Mouse (Mus musculus): ENCODE measurements around the gene Fstl1. TPM values are rescaled to one million over a fixed set of nuclear protein-coding genes. Genes with fewer than 3 reads are reported as not detected.

The Fstl1 gene
- polyA plus RNA-seq, 2 experiments = 9.9 to 15.4 TPM

GRCm38 (mm10) chr16:37831041-37831440, 54.4 kb downstream of the Fstl1 start:
- TF ChIP-seq CTCF (IDR thresholded peaks at IDR 0.05; ENCODE audit: low read depth) (no peak), EP300 (IDR thresholded peaks at IDR 0.05; ENCODE audit: low read depth) (no peak)
- Histone ChIP-seq H3K4me2 (ENCODE audit: low read depth) (no peak overlapping the region), H3K27ac (no peak overlapping the region), H3K27me3 (ENCODE audit: control insufficient read depth, insufficient read depth, low read length) (no peaks in the 10 kb centered on the region), H3K4me3 (ENCODE audit: insufficient read depth in 1 of 2, low read depth in 2 of 2, low read length in 2 of 2) (no peak overlapping the region), H3K9ac (replicated peaks) (no peak overlapping the region), H3K36me3 (replicated peaks; ENCODE audit: control insufficient read depth, insufficient read depth, low read depth) (no peaks in the 10 kb centered on the region), H3K4me1 (replicated peaks; ENCODE audit: control insufficient read depth in 2 of 2, insufficient read depth in 2 of 2, low read length in 1 of 2) (no peaks in the 10 kb centered on the region), H3K9me3 (ENCODE audit: control insufficient read depth, low read length) (no peaks in the 10 kb centered on the region)
- WGBS (ENCODE audit: insufficient replicate concordance) = 60% methylated on average over 7 of the region's 7 CpGs
- DNase-seq (ENCODE audit: low read depth in 3 of 3, low spot score in 3 of 3) = no peak
- no peak for ATAC-seq (ENCODE audit: insufficient read depth)

GRCm38 (mm10) chr16:37837571-37837970, 60.9 kb downstream of the Fstl1 start:
- WGBS (ENCODE audit: insufficient replicate concordance) = 45% methylated on average over 3 of the region's 3 CpGs

GRCm38 (mm10) chr16:37842439-37842838, 65.8 kb downstream of the Fstl1 start:
- ATAC-seq (ENCODE audit: insufficient read depth) (no peak), DNase-seq (ENCODE audit: low read depth in 3 of 3, low spot score in 3 of 3) (no peak)
- H3K27me3 ChIP-seq (ENCODE audit: control insufficient read depth, insufficient read depth, low read length) = no peaks in the 10 kb centered on the region
- H3K27ac ChIP-seq = no peak overlapping the region
- H3K4me1 ChIP-seq (replicated peaks; ENCODE audit: control insufficient read depth in 2 of 2, insufficient read depth in 2 of 2, low read length in 1 of 2) = peaks cover 2 to 5% of the 10 kb centered on the region in 2 experiments; a peak in 2 of 4 replicates
- TF ChIP-seq EP300 (IDR thresholded peaks at IDR 0.05; ENCODE audit: low read depth) = no peak
- TF ChIP-seq CTCF (IDR thresholded peaks at IDR 0.05; ENCODE audit: low read depth) = no peak
- H3K9me3 ChIP-seq (ENCODE audit: control insufficient read depth, low read length) = no peaks in the 10 kb centered on the region
- H3K9ac ChIP-seq (replicated peaks) = no peak overlapping the region
- WGBS (ENCODE audit: insufficient replicate concordance) = 53% methylated on average over 2 of the region's 2 CpGs
- no peaks in the 10 kb centered on the region for H3K36me3 ChIP-seq (replicated peaks; ENCODE audit: control insufficient read depth, insufficient read depth, low read depth)
- no peak overlapping the region for H3K4me2 ChIP-seq (ENCODE audit: low read depth)
- no peak overlapping the region for H3K4me3 ChIP-seq (ENCODE audit: insufficient read depth in 1 of 2, low read depth in 2 of 2, low read length in 2 of 2)

More at GRCm38 (mm10) chr16:37837571-37837970, 60.9 kb downstream of the Fstl1 start:
- DNase-seq (ENCODE audit: low read depth in 3 of 3, low spot score in 3 of 3) (no peak), ATAC-seq (ENCODE audit: insufficient read depth) (no peak)
- TF ChIP-seq CTCF (IDR thresholded peaks at IDR 0.05; ENCODE audit: low read depth) = no peak
- TF ChIP-seq EP300 (IDR thresholded peaks at IDR 0.05; ENCODE audit: low read depth) = no peak
- Histone ChIP-seq H3K27me3 (ENCODE audit: control insufficient read depth, insufficient read depth, low read length) (no peaks in the 10 kb centered on the region), H3K27ac (no peak overlapping the region), H3K4me3 (ENCODE audit: insufficient read depth in 1 of 2, low read depth in 2 of 2, low read length in 2 of 2) (no peak overlapping the region), H3K36me3 (replicated peaks; ENCODE audit: control insufficient read depth, insufficient read depth, low read depth) (no peaks in the 10 kb centered on the region), H3K4me2 (ENCODE audit: low read depth) (no peak overlapping the region), H3K4me1 (replicated peaks; ENCODE audit: control insufficient read depth in 2 of 2, insufficient read depth in 2 of 2, low read length in 1 of 2) (no peaks in the 10 kb centered on the region), H3K9me3 (ENCODE audit: control insufficient read depth, low read length) (no peaks in the 10 kb centered on the region), H3K9ac (replicated peaks) (no peak overlapping the region)

- TF ChIP-seq CTCF (IDR thresholded peaks at IDR 0.05; ENCODE audit: low read depth) (no peak), EP300 (IDR thresholded peaks at IDR 0.05; ENCODE audit: low read depth) (no peak)
- H3K27ac ChIP-seq = no peak overlapping the region
- no peak overlapping the region for H3K9ac ChIP-seq (replicated peaks)
- H3K4me1 ChIP-seq (replicated peaks; ENCODE audit: control insufficient read depth in 2 of 2, insufficient read depth in 2 of 2, low read length in 1 of 2) = peaks cover 2 to 5% of the 10 kb centered on the region in 2 experiments; a peak in 2 of 4 replicates
- H3K4me3 ChIP-seq (ENCODE audit: insufficient read depth in 1 of 2, low read depth in 2 of 2, low read length in 2 of 2) = no peak overlapping the region
- no peaks in the 10 kb centered on the region for H3K36me3 ChIP-seq (replicated peaks; ENCODE audit: control insufficient read depth, insufficient read depth, low read depth)
- H3K27me3 ChIP-seq (ENCODE audit: control insufficient read depth, insufficient read depth, low read length) = no peaks in the 10 kb centered on the region
- no peak overlapping the region for H3K4me2 ChIP-seq (ENCODE audit: low read depth)
- ATAC-seq (ENCODE audit: insufficient read depth) = no peak
- H3K9me3 ChIP-seq (ENCODE audit: control insufficient read depth, low read length) = no peaks in the 10 kb centered on the region
- DNase-seq (ENCODE audit: low read depth in 3 of 3, low spot score in 3 of 3) = no peak
- WGBS (ENCODE audit: insufficient replicate concordance) = 58% methylated on average over 12 of the region's 12 CpGs
Measured at GRCm38 (mm10) chr16:37843740-37844139, 67.1 kb downstream of the Fstl1 start.

GRCm38 (mm10) chr16:37845202-37845925, 68.7 kb downstream of the Fstl1 start:
- Histone ChIP-seq H3K9me3 (ENCODE audit: control insufficient read depth, low read length) (no peaks in the 10 kb centered on the region), H3K27ac (no peak overlapping the region), H3K4me2 (ENCODE audit: low read depth) (no peak overlapping the region), H3K36me3 (replicated peaks; ENCODE audit: control insufficient read depth, insufficient read depth, low read depth) (no peaks in the 10 kb centered on the region), H3K4me1 (replicated peaks; ENCODE audit: control insufficient read depth in 2 of 2, insufficient read depth in 2 of 2, low read length in 1 of 2) (peaks cover 2 to 5% of the 10 kb centered on the region in 2 experiments; a peak in 2 of 4 replicates), H3K4me3 (ENCODE audit: insufficient read depth in 1 of 2, low read depth in 2 of 2, low read length in 2 of 2) (no peak overlapping the region), H3K9ac (replicated peaks) (no peak overlapping the region), H3K27me3 (ENCODE audit: control insufficient read depth, insufficient read depth, low read length) (no peaks in the 10 kb centered on the region)
- 31% methylated on average over 7 of the region's 7 CpGs for WGBS (ENCODE audit: insufficient replicate concordance)
- DNase-seq (ENCODE audit: low read depth in 3 of 3, low spot score in 3 of 3) = no peak
- no peak for TF ChIP-seq CTCF (IDR thresholded peaks at IDR 0.05; ENCODE audit: low read depth)
- 0 out of 2 replicates have a peak, but pooled peaks have one; percentile 10 for TF ChIP-seq EP300 (IDR thresholded peaks at IDR 0.05; ENCODE audit: low read depth)
- ATAC-seq (ENCODE audit: insufficient read depth) = no peak
